ENCODE assay signal across 9 mouse cellular contexts in genomic region chr15:77782449-77783014, GRCm38 (mm10). TPM values are rescaled to one million over a fixed set of nuclear protein-coding genes. Genes with fewer than 3 reads are reported as not detected.
DNase-seq lines count a peak whose midpoint lies in the region; ATAC-seq and TF ChIP-seq lines count a peak whose summit lies in the region.
"Had no signal": no experiment of that assay in that cellular context is flagged by ENCODE, and none has a peak within 500 bp of the region (broad histone marks: within the 10 kb centered on the region; RNA-seq: fewer than 3 reads in every experiment).

No protein-coding gene starts in this region.

- H3K4me1 ChIP-seq in bone marrow macrophage, adult 2 months (ENCODE audit: control insufficient read depth, insufficient read depth, low read length) = no peaks in the 10 kb centered on the region
- H3K4me1 ChIP-seq in lung, embryonic 14.5 days (ENCODE audit: insufficient read depth) = no peaks in the 10 kb centered on the region
- no peaks in the 10 kb centered on the region for H3K4me1 ChIP-seq in forebrain, embryonic 11.5 days (replicated peaks; ENCODE audit: control insufficient read depth, insufficient read depth, low read length)
- H3K4me1 ChIP-seq in hindbrain, embryonic 12.5 days = no peaks in the 10 kb centered on the region
- H3K4me1 ChIP-seq: heart, embryonic 15.5 days had no signal

- intact Hi-C loops in gastrocnemius, adult 2 months (cut with DNase I) = loop anchor here (2.0 kb wide), 1 partner anchor 134 kb away; no protein-coding TSS in a partner anchor

- H3K36me3 ChIP-seq in lung, embryonic 14.5 days (ENCODE audit: insufficient read depth) = peaks cover 100% of the 10 kb centered on the region
- H3K36me3 ChIP-seq in forebrain, embryonic 11.5 days (ENCODE audit: control insufficient read depth, insufficient read depth, low read length) = peaks cover 3% of the 10 kb centered on the region; the same call in 1 of the 2 replicates
- H3K36me3 ChIP-seq in hindbrain, embryonic 12.5 days = peaks cover 97% of the 10 kb centered on the region

- no peak overlapping the region for H3K9ac ChIP-seq in lung, embryonic 14.5 days
- no peak overlapping the region for H3K9ac ChIP-seq in forebrain, embryonic 11.5 days (ENCODE audit: low read length)
- no peak overlapping the region for H3K9ac ChIP-seq in hindbrain, embryonic 12.5 days
- H3K9ac ChIP-seq: heart, embryonic 15.5 days had no signal

- no peak for TF ChIP-seq POLR2A in bone marrow macrophage, adult 2 months (IDR thresholded peaks at IDR 0.05; ENCODE audit: borderline replicate concordance, low read depth, low read length)

- no peak overlapping the region for H3K4me3 ChIP-seq in gastrocnemius, adult 2 months
- H3K4me3 ChIP-seq in bone marrow macrophage, adult 2 months (ENCODE audit: insufficient read depth, low read length) = no peak overlapping the region
- H3K4me3 ChIP-seq in lung, embryonic 14.5 days (ENCODE audit: low read depth, low read length) = no peak overlapping the region
- H3K4me3 ChIP-seq in forebrain, embryonic 11.5 days (ENCODE audit: low read depth, low read length) = no peak overlapping the region
- H3K4me3 ChIP-seq in hindbrain, embryonic 12.5 days = no peak overlapping the region
- H3K4me3 ChIP-seq: heart, embryonic 15.5 days had no signal

- no peak for ATAC-seq in lung, embryonic 14.5 days (ENCODE audit: insufficient read depth)
- ATAC-seq in forebrain, embryonic 11.5 days (replicated peaks; ENCODE audit: low FRiP score) = no peak
- no peak for ATAC-seq in hindbrain, embryonic 12.5 days (ENCODE audit: low FRiP score)

- H3K4me2 ChIP-seq in lung, embryonic 14.5 days = no peak overlapping the region
- no peak overlapping the region for H3K4me2 ChIP-seq in forebrain, embryonic 11.5 days (ENCODE audit: low read depth, low read length, severe bottlenecking)
- no peak overlapping the region for H3K4me2 ChIP-seq in hindbrain, embryonic 12.5 days (replicated peaks)
- H3K4me2 ChIP-seq: heart, embryonic 15.5 days had no signal

- H3K9me3 ChIP-seq in lung, embryonic 14.5 days (ENCODE audit: low read depth, low read length) = no peaks in the 10 kb centered on the region
- H3K9me3 ChIP-seq in forebrain, embryonic 11.5 days (ENCODE audit: control insufficient read depth, low read length) = no peaks in the 10 kb centered on the region
- no peaks in the 10 kb centered on the region for H3K9me3 ChIP-seq in hindbrain, embryonic 12.5 days (replicated peaks)
- H3K9me3 ChIP-seq: heart, embryonic 15.5 days had no signal

- H3K27ac ChIP-seq in gastrocnemius, adult 2 months = no peak overlapping the region
- H3K27ac ChIP-seq in bone marrow macrophage, adult 2 months (ENCODE audit: insufficient read depth, low read depth, low read length) = no peak overlapping the region
- no peak overlapping the region for H3K27ac ChIP-seq in lung, embryonic 14.5 days (ENCODE audit: low read depth)
- no peak overlapping the region for H3K27ac ChIP-seq in forebrain, embryonic 11.5 days (ENCODE audit: low read depth, low read length)
- H3K27ac ChIP-seq in hindbrain, embryonic 12.5 days = no peak overlapping the region
- H3K27ac ChIP-seq: heart, embryonic 15.5 days had no signal

- DNase-seq in gastrocnemius, adult 2 months = no peak
- no peak for DNase-seq in gastrocnemius, postnatal 10 days
- peak; percentile 40 for DNase-seq in A20 (ENCODE audit: low read depth, low spot score)
- peak; percentile 70 for DNase-seq in lung, embryonic 14.5 days
- DNase-seq in right cerebral cortex, postnatal 4 days = no peak
- no peak for DNase-seq in forebrain, embryonic 11.5 days (ENCODE audit: low spot score)

- peak; percentile 89 for TF ChIP-seq CTCF in gastrocnemius, adult 2 months (IDR thresholded peaks at IDR 0.05)
- peak; percentile 77 for TF ChIP-seq CTCF in bone marrow macrophage, adult 2 months (IDR thresholded peaks at IDR 0.05; ENCODE audit: low read depth, low read length)
- TF ChIP-seq CTCF in lung, embryonic 14.5 days (IDR thresholded peaks at IDR 0.05; ENCODE audit: low read depth) = peak; percentile 71

- no peaks in the 10 kb centered on the region for H3K27me3 ChIP-seq in lung, embryonic 14.5 days (ENCODE audit: insufficient read depth, low read length)
- no peaks in the 10 kb centered on the region for H3K27me3 ChIP-seq in forebrain, embryonic 11.5 days (ENCODE audit: control insufficient read depth, insufficient read depth, low read length)
- no peaks in the 10 kb centered on the region for H3K27me3 ChIP-seq in hindbrain, embryonic 12.5 days
- H3K27me3 ChIP-seq: heart, embryonic 15.5 days had no signal

- WGBS in lung, embryonic 14.5 days = 80% methylated on average over 11 of the region's 11 CpGs
- 85% methylated on average over 11 of the region's 11 CpGs for WGBS in forebrain, embryonic 11.5 days
- WGBS in hindbrain, embryonic 12.5 days = 86% methylated on average over 11 of the region's 11 CpGs

RNA-seq across cellular contexts. Expression of gene Apol8, which starts 25.7 kb away (rescaled TPM):
- total RNA-seq in gastrocnemius, adult 2 months (2021) = under 1 TPM; 0.08 to 0.31 TPM
- under 1 TPM in 1 of 2 experiments, not detected in 1; 0.61 TPM for total RNA-seq in gastrocnemius, postnatal 10 days (2021)
- polyA plus RNA-seq in bone marrow macrophage, adult 2 months (2012; ENCODE audit: insufficient read depth, insufficient read length, missing spikeins) = not detected in 2 replicates
- polyA plus RNA-seq in lung, embryonic 14.5 days (2014; fragmentation: Nextera tagmentation; extraction: Ambion mirVana) = not detected in 2 replicates
- polyA plus RNA-seq in forebrain, embryonic 11.5 days (2014; fragmentation: Nextera tagmentation; extraction: Ambion mirVana) = 0.16 and 0.21 TPM in 2 replicates
- 0.22 and 0.47 TPM in 2 replicates for polyA plus RNA-seq in hindbrain, embryonic 12.5 days (2016; fragmentation: Nextera tagmentation; extraction: Ambion mirVana)
- polyA plus RNA-seq: heart, embryonic 15.5 days had no signal

RNA-seq across cellular contexts. Expression of gene Apol9b, which starts 53.7 kb away (rescaled TPM):
- not detected for total RNA-seq in gastrocnemius, adult 2 months (2021)
- total RNA-seq in gastrocnemius, postnatal 10 days (2021) = not detected
- polyA plus RNA-seq in bone marrow macrophage, adult 2 months (2012; ENCODE audit: insufficient read depth, insufficient read length, missing spikeins) = 0.72 and 1.0 TPM in 2 replicates
- polyA plus RNA-seq in lung, embryonic 14.5 days (2014; fragmentation: Nextera tagmentation; extraction: Ambion mirVana) = not detected in 2 replicates
- not detected in 2 replicates for polyA plus RNA-seq in forebrain, embryonic 11.5 days (2014; fragmentation: Nextera tagmentation; extraction: Ambion mirVana)
- not detected in 2 replicates for polyA plus RNA-seq in hindbrain, embryonic 12.5 days (2016; fragmentation: Nextera tagmentation; extraction: Ambion mirVana)

RNA-seq across cellular contexts. Expression of gene Myh9, which starts 59.4 kb away (rescaled TPM):
- 10 to 100 TPM; 37.4 to 57.4 TPM for total RNA-seq in gastrocnemius, adult 2 months (2021)
- 100 to 1,000 TPM; 117 to 155 TPM for total RNA-seq in gastrocnemius, postnatal 10 days (2021)
- 170 and 194 TPM in 2 replicates for polyA plus RNA-seq in bone marrow macrophage, adult 2 months (2012; ENCODE audit: insufficient read depth, insufficient read length, missing spikeins)
- 86.6 and 87.5 TPM in 2 replicates for polyA plus RNA-seq in lung, embryonic 14.5 days (2014; fragmentation: Nextera tagmentation; extraction: Ambion mirVana)
- polyA plus RNA-seq in forebrain, embryonic 11.5 days (2014; fragmentation: Nextera tagmentation; extraction: Ambion mirVana) = 32.0 and 37.4 TPM in 2 replicates
- 32.0 and 33.5 TPM in 2 replicates for polyA plus RNA-seq in hindbrain, embryonic 12.5 days (2016; fragmentation: Nextera tagmentation; extraction: Ambion mirVana)

Comparison
In these comparisons a context has a peak if more than half of its experiments do, and no peak if none do; other contexts are left out.
1. DNase-seq: peak in A20 (single experiment) and lung, embryonic 14.5 days (single experiment); none in gastrocnemius, adult 2 months (single experiment), gastrocnemius, postnatal 10 days (single experiment), right cerebral cortex, postnatal 4 days (single experiment) and forebrain, embryonic 11.5 days (single experiment).
2. Peak in every context shown above with its lines, with median percentiles within 50 percentile points of each other: CTCF ChIP-seq.